Mouse (Mus musculus): ENCODE measurements around the gene Ipp.
A peak's percentile ranks its signal among the peaks of the same experiment; 100 is the strongest.

Gene Ipp

GRCm38 (mm10) chr4:116537737-116538136, 30.4 kb downstream of the Ipp start:
- Histone ChIP-seq H3K36me3 (ENCODE audit: control insufficient read depth, insufficient read depth, low read length, poor library complexity, severe bottlenecking) (peaks cover 4% of the 10 kb centered on the region), H3K27me3 (ENCODE audit: control insufficient read depth, insufficient read depth, low read length, poor library complexity, severe bottlenecking) (no peaks in the 10 kb centered on the region)
- DNase-seq (ENCODE audit: low read depth, low spot score) = no peak

GRCm38 (mm10) chr4:116550432-116550831, 43.1 kb downstream of the Ipp start:
- no peaks in the 10 kb centered on the region for H3K27me3 ChIP-seq (ENCODE audit: control insufficient read depth, insufficient read depth, low read length, poor library complexity, severe bottlenecking)

GRCm38 (mm10) chr4:116553035-116553434, 45.7 kb downstream of the Ipp start:
- no peak for DNase-seq (ENCODE audit: low read depth, low spot score)
- Histone ChIP-seq H3K36me3 (ENCODE audit: control insufficient read depth, insufficient read depth, low read length, poor library complexity, severe bottlenecking) (peaks cover 4% of the 10 kb centered on the region; the same call in 1 of the 2 replicates), H3K27me3 (ENCODE audit: control insufficient read depth, insufficient read depth, low read length, poor library complexity, severe bottlenecking) (no peaks in the 10 kb centered on the region)

More at GRCm38 (mm10) chr4:116550432-116550831, 43.1 kb downstream of the Ipp start:
- DNase-seq (ENCODE audit: low read depth, low spot score) = no peak
- peaks cover 4% of the 10 kb centered on the region; the same call in 1 of the 2 replicates for H3K36me3 ChIP-seq (ENCODE audit: control insufficient read depth, insufficient read depth, low read length, poor library complexity, severe bottlenecking)

DNA sequence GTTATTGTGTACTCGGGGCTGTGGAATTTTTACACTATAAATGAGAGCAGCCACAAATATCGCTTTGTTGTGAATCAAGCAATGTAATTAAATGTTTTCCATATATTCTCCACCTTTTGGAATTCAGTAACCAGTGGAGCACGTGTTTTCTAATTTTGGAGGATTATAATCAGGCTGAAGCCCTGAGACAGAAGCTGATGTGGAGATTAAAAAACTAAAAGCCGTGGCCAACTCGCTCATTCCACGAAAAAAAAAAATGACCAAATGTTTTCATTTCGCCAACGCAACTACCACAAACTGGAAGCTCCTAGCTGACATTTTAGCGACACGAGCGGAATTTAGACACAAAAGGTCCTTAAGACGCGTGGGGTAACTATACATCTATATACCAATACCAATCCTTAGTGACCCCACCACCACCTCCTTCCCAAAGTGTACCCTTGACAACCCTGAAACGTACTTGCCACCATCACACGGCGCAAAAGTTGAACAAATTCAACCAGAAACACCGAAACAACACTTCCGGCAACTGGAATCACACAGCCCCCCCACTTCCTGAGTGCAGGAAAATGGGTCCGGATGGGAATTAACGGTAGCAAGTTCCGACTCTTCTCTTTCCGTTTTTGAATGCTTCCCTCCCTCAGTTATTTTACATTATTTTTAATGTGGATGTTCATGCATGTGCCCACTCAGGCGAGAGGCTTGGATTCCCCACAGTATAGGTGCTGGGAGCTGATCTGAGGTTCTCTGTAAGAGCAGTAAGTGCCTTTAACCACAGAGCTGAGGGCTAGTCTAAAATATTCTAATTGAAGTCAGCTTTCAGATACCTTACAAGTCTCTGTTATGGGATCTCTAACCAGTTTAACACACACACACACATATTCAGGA, 48.3 kb downstream of the Ipp start, which contains the start of gene Tmem69:
Tmem69 (minus strand) TSS at position 524 of the 888 bp plus-strand sequence.
- peaks cover 4% of the 10 kb centered on the region; the same call in 1 of the 2 replicates for H3K36me3 ChIP-seq (ENCODE audit: control insufficient read depth, insufficient read depth, low read length, poor library complexity, severe bottlenecking)
- DNase-seq (ENCODE audit: low read depth, low spot score) = peak; percentile 76
- no peaks in the 10 kb centered on the region for H3K27me3 ChIP-seq (ENCODE audit: control insufficient read depth, insufficient read depth, low read length, poor library complexity, severe bottlenecking)

GRCm38 (mm10) chr4:116556561-116557305, 49.4 kb downstream of the Ipp start:
- peak; percentile 95 for DNase-seq (ENCODE audit: low read depth, low spot score)
- H3K27me3 ChIP-seq (ENCODE audit: control insufficient read depth, insufficient read depth, low read length, poor library complexity, severe bottlenecking) = no peaks in the 10 kb centered on the region
- peaks cover 4% of the 10 kb centered on the region; the same call in 1 of the 2 replicates for H3K36me3 ChIP-seq (ENCODE audit: control insufficient read depth, insufficient read depth, low read length, poor library complexity, severe bottlenecking)

DNA sequence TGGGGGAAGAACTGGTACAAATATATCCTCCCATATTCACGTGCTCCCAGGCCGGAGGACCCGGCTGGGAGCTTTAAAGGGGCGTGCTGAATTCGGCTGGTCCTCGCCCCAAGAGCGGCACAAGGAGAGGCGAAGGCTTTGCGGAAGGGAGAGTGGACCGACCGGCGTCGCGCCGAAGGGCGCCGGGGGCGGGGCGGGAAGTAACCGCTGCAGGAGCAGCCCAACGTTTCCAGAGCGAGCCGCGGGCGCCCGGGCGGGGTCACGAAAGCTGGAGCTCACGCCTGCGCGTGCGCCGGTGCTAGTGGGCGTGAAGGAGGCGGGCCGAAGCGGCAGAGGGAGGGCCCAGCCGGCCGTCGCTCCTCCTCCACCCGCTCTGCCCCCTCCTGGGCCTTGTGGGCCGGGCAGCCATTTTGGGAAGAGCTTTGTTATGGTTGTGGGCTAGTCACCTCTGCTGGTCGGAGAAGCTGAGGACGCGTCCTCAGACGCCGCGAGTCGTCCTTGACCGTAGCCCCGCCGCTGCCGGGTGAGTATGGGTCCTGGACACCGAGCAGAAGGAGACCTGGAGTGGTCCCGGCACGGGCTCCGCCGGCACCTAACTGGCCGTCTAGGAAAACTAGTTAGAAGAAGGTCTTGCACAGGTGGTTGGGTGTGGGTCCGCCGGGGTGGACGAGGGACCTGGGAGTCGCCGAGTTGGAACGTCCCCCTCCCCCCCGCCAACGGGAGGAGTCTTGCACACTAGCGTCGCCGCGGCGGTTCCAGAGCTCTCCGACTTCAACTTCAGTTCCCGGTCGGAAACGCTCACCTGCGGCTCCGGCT, 50.2 kb downstream of the Ipp start, which contains the start of gene Gpbp1l1:
Gpbp1l1 (plus strand) TSS at position 353 of the 816 bp plus-strand sequence.
- no peaks in the 10 kb centered on the region for H3K27me3 ChIP-seq (ENCODE audit: control insufficient read depth, insufficient read depth, low read length, poor library complexity, severe bottlenecking)
- H3K36me3 ChIP-seq (ENCODE audit: control insufficient read depth, insufficient read depth, low read length, poor library complexity, severe bottlenecking) = peaks cover 4% of the 10 kb centered on the region; the same call in 1 of the 2 replicates
- peak; percentile 97 for DNase-seq (ENCODE audit: low read depth, low spot score)

DNA sequence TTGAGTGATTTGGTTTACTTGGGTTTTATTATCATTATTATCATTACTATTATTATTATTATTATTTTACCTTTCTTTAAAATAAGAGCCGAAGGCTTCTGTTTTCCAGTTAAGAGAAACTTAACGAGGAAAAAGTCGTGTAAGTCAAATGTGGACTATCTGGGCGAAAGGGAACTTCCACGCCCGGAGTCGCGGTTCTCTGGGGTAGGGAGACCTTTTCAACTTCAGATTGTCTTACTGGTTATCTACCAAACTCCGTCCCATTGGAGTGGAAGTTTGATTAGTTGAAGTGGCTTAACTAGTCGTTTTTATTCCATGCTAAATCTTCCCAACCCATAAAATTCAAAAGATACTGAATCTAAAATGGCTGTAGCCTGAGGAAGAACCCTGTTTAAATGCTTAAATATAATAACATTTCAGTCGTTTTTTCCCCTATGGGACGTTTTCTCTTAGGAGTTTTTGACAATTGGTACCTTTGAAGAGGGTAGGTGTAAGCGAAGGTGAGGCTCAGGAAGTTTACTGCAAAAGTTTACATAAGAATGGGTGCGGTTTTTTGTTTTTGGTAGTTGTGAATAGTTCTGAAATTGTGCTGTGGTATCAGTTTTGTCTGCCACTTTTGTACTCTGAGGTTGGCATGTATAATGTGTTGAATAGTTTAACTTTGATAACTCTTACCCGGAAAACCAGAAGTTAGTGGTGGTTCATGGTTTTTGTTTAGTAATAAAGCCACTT, 51.0 kb downstream of the Ipp start:
- DNase-seq (ENCODE audit: low read depth, low spot score) = peak; percentile 12
- Histone ChIP-seq H3K27me3 (ENCODE audit: control insufficient read depth, insufficient read depth, low read length, poor library complexity, severe bottlenecking) (no peaks in the 10 kb centered on the region), H3K36me3 (ENCODE audit: control insufficient read depth, insufficient read depth, low read length, poor library complexity, severe bottlenecking) (peaks cover 2% of the 10 kb centered on the region; the same call in 1 of the 2 replicates)

All from splenic B cell, adult 2 months (primary cell).